Mouse (Mus musculus): ENCODE measurements around the gene Cyp27b1. TPM values are rescaled to one million over a fixed set of nuclear protein-coding genes. Genes with fewer than 3 reads are reported as not detected.

Cyp27b1 gene
- polyA plus RNA-seq, 1 experiment from 2014 or later: not detected

DNA sequence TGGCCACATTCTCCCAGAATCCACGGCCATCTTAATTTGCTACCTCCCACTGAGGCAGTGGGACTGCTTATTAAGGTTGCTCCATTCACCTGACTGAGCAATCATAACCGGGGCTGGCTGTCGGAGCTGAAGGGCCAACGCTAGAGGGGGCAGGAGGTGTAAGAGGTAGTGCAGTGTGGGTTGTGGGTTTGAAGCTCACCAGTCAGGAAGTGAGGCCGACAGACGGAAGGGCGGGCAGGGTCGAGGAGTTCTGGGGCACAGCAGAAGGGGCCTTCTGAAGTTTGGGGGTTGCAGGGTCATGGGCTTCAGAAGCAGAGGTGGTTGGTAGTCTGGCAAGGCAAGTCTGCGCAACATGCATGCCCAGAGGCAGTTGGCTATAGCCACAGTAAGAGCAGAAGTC is 27.0 kb downstream of the Cyp27b1 start, which contains the start of gene Agap2:
Agap2 (plus strand) TSS at position 205 of the 400 bp plus-strand sequence.
- 66% methylated on average over 9 of the region's 9 CpGs for WGBS
- Histone ChIP-seq H3K36me3 (no peaks in the 10 kb centered on the region), H3K9ac (no peak within 1 kb of the TSS), H3K27me3 (peaks cover 49% of the 10 kb centered on the region), H3K4me1 (peaks cover 31% of the 10 kb centered on the region), H3K4me2 (replicated peaks) (no peak within 1 kb of the TSS), H3K9me3 (replicated peaks) (no peaks in the 10 kb centered on the region), H3K27ac (no peak within 1 kb of the TSS), H3K4me3 (no peak within 1 kb of the TSS)
- no peak for ATAC-seq (ENCODE audit: low FRiP score)

DNA sequence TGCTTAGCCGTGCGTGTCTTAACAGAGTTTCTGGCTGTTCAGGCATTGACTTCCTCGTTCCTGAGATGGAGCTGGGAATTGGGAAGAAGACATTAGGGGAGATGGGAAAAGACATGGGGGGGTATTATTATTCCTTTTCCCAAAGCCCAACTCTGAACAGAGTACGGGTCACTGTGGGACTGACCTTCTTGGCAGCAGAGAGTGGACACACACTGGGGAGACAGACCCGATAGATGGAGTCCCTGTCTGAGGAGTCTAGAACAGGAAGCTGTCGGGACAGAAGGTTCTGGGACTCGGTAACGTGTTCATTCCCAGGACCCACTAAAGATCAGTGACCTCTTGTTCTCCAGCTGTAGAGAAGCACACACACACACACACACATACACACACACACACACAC is 27.6 kb downstream of the Cyp27b1 start:
- H3K4me1 ChIP-seq: peaks cover 37% of the 10 kb centered on the region
- peaks cover 54% of the 10 kb centered on the region for H3K27me3 ChIP-seq
- H3K9ac ChIP-seq: no peak overlapping the region
- H3K27ac ChIP-seq: no peak overlapping the region
- H3K36me3 ChIP-seq: no peaks in the 10 kb centered on the region
- H3K4me2 ChIP-seq (replicated peaks): no peak overlapping the region
- no peak for ATAC-seq (ENCODE audit: low FRiP score)
- no peaks in the 10 kb centered on the region for H3K9me3 ChIP-seq (replicated peaks)
- H3K4me3 ChIP-seq: no peak overlapping the region
- 61% methylated on average over 8 of the region's 8 CpGs for WGBS

DNA sequence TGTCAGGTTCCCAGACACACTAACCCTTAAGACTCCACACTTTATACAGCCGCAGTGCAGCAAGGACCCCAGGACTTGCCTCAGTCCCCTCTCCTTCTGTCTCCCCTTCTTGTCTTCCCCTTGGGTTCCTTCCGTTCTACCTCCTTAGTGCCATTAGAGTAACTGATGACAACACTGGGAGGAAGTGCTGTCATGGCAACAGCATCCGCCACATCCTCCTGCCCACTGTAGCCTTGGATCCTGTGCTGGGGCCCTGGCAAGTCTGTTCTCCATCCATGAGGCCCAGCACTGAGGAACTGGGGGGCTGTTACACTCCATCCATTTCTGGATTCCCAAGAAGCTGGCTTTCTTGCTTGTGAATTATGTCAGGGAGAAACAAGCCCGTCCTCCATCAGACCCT is 28.0 kb downstream of the Cyp27b1 start:
- no peak overlapping the region for H3K27ac ChIP-seq
- H3K4me2 ChIP-seq (replicated peaks): no peak overlapping the region

DNA sequence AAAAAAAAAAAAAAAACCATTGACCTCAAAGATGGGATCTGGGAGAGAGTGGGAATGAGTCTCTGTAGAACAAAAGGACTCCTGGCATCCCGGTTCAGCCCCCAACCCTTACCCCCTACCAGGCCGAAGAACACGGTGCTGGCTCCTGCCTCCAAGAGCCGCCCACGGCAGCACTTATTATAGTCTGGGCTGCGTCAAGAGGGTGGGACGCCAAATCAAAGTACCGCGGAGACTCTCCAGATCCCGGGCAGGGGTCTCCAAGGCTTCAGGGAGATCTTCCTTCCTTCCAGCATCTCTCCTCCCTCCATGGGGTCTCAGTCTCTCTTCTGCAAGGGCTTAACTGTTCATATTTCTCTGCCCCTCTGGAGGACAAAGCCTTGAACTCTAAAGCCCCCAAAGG is 29.5 kb downstream of the Cyp27b1 start:
- Histone ChIP-seq H3K4me3 (peak overlapping the region; percentile 70; the same call in 1 of the 2 replicates), H3K9ac (peak overlapping the region; percentile 27; the same call in 1 of the 2 replicates), H3K36me3 (no peaks in the 10 kb centered on the region), H3K4me1 (peaks cover 48% of the 10 kb centered on the region), H3K9me3 (replicated peaks) (no peaks in the 10 kb centered on the region), H3K27ac (peak overlapping the region; percentile 56), H3K4me2 (replicated peaks) (peak overlapping the region; percentile 97), H3K27me3 (peaks cover 73% of the 10 kb centered on the region)
- no peak for ATAC-seq (ENCODE audit: low FRiP score)
- WGBS: 5% methylated on average over 10 of the region's 10 CpGs

More for the DNA sequence above, 28.0 kb downstream of the Cyp27b1 start:
- no peaks in the 10 kb centered on the region for H3K36me3 ChIP-seq
- H3K9ac ChIP-seq: no peak overlapping the region
- peaks cover 59% of the 10 kb centered on the region for H3K27me3 ChIP-seq
- H3K4me3 ChIP-seq: no peak overlapping the region
- H3K9me3 ChIP-seq (replicated peaks): no peaks in the 10 kb centered on the region
- 46% methylated on average over 4 of the region's 4 CpGs for WGBS
- peaks cover 37% of the 10 kb centered on the region for H3K4me1 ChIP-seq
- no peak for ATAC-seq (ENCODE audit: low FRiP score)

DNA sequence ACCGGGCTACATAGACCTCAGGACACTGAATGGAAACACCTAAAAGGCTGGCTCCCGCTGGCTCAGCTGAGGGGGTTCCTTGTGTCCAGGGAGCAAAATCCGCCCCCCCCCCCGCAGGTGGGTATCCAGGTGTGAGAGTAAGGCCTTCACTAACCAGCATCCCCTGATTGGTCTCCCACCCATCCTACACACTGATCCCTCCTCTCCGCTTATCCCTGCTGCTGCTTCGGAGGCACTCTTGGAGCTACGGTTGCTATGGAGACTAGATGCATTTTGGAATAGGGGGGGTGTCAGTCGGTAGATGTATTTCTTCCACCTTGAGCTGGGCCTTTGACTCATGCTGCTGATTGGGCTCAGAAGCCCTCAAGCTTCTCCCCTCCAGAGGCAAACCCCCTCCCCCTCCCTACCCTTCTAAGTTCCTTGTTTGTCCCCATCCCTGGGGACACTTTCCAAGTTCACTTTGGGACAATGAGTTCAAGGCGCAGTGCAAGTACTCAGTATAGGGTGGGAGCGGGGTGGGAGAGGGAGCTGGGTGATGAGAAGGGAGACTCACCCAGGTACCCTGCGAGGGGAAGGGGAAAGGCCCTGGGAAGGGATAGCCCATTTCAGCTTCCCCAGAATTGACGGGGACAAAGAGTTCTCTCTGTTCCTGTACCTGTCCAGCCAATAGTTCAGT is 30.1 kb downstream of the Cyp27b1 start:
- Histone ChIP-seq H3K36me3 (no peaks in the 10 kb centered on the region), H3K27ac (peak overlapping the region; percentile 56), H3K9ac (peak overlapping the region; percentile 93), H3K4me3 (peak overlapping the region; percentile 70; the same call in 1 of the 2 replicates), H3K9me3 (replicated peaks) (no peaks in the 10 kb centered on the region), H3K4me2 (replicated peaks) (peak overlapping the region; percentile 97), H3K27me3 (peaks cover 79% of the 10 kb centered on the region), H3K4me1 (peaks cover 49% of the 10 kb centered on the region)
- 3% methylated on average over 12 of the region's 12 CpGs for WGBS
- ATAC-seq (ENCODE audit: low FRiP score): peak; percentile 55

DNA sequence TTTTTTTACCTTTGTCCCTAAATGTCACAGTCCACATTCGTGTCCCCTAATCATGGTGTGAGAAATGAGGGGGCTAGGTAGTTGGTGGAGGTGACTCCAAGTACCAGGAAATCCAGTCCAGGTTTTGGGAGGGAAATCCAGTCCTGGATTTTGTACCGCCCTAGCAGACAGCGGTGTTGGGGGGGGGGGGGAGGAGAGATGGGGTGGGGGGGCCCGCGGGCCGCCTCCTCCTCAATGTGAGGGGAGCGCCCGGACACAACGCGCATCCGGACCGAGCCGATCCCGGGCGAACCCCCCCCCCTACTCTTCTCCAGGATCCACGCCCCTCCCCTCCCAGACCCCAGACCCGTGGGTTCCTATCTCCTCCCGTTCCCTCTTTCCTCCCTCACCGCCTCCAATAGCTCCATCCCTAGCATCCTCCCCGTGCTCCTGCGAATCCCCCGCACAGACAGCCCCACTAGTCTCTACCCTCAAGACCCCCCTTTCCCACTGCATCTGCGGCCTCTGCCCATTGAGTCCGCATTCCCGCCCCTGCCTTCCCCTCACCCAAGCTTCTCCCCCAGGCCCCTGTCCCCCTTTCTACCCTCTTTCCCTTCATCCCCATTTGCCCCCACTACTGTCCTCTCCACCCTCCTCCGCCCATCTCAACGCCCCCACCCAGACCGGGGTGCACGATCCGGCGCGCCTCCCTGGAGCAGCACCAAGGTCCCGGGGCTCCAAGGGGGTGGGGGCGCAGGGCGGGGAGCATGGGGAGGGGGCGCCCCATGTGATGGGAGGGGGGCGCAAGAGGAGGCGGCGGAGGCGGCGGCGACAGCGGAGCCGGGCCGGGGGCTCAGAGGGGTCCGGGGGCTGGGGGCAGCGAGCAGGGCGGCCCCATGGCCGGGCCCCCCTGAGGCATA is 30.9 kb downstream of the Cyp27b1 start:
- H3K4me2 ChIP-seq (replicated peaks): peak overlapping the region; percentile 97
- peak overlapping the region; percentile 76 for H3K27ac ChIP-seq
- peaks cover 49% of the 10 kb centered on the region for H3K4me1 ChIP-seq
- no peaks in the 10 kb centered on the region for H3K9me3 ChIP-seq (replicated peaks)
- H3K4me3 ChIP-seq: peak overlapping the region; percentile 70
- H3K9ac ChIP-seq: peak overlapping the region; percentile 93
- 2% methylated on average over 35 of the region's 49 CpGs for WGBS
- H3K27me3 ChIP-seq: peaks cover 86% of the 10 kb centered on the region
- ATAC-seq (ENCODE audit: low FRiP score): peak; percentile 76
- no peaks in the 10 kb centered on the region for H3K36me3 ChIP-seq

DNA sequence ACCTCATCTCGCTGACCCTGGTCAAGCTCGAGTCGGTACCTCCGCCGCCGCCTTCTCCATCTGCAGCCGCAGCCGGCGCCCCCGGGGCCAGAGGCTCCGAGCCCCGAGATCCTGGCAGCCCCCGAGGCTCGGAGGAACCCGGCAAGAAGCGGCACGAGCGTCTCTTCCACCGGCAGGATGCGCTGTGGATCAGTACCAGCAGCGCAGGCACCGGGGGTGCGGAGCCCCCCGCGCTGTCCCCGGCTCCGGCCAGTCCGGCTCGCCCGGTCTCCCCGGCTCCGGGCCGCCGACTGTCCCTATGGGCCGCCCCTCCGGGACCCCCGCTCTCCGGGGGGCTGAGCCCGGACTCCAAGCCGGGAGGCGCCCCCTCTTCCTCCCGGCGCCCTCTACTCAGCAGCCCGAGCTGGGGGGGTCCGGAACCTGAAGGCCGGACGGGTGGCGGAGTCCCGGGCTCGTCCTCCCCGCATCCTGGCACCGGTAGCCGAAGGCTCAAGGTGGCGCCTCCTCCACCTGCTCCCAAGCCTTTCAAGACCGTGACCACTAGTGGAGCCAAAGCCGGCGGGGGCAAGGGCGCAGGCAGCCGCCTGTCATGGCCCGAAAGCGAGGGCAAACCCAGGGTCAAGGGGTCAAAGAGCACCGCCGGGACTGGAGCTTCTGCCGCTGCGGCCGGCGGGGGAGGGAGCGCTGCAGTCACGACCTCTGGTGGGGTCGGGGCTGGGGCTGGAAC is 31.8 kb downstream of the Cyp27b1 start:
- ATAC-seq (ENCODE audit: low FRiP score): peak; percentile 2; the same call in 1 of the 2 replicates
- H3K4me2 ChIP-seq (replicated peaks): peak overlapping the region; percentile 97
- 2% methylated on average over 63 of the region's 70 CpGs for WGBS
- no peaks in the 10 kb centered on the region for H3K9me3 ChIP-seq (replicated peaks)
- H3K27me3 ChIP-seq: peaks cover 94% of the 10 kb centered on the region
- no peaks in the 10 kb centered on the region for H3K36me3 ChIP-seq
- peak overlapping the region; percentile 70 for H3K4me3 ChIP-seq
- peak overlapping the region; percentile 93 for H3K9ac ChIP-seq
- H3K4me1 ChIP-seq: peaks cover 49% of the 10 kb centered on the region
- H3K27ac ChIP-seq: peak overlapping the region; percentile 76

DNA sequence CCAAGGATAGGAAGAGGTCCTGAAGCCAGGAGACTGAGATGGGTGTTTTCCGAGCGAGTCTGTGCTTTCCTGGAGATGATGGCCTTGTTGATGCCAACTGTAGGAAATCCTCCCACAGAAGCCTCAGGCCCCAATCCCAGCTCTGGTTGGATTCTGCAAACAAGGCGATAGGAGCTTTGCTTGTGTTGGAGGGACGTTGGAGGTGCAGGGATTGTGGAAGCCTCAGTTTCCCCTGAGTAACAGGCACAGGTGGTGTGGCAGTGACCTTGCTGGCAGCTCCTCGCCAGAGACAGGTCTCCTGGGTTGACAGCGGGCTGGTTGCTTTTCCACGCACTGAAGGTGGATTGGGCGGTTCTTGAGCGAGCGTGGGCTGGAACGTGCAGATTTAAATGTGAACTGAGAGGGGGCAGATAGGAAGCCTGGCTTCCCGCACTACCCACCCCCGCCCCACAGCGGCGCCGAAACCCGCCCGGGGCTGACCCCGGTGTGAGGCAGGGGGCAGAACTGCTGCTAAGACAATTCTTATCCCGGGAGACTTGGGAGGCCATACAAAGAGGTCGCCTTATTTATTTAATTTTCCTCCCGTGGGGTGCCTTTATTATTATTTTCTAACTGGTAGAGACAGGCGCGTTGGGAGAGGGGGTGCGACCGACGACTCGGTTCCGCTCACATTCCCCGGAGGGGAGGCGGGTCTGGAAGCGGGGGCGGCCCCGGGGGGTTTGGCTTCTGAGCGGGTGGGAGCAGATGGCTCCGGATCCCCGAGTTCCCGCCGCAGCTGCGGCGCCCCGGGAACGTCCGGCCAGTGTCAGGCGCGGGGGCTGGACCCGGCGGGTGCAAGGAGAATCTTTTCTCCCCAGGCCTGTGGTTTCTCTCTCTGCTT is 33.1 kb downstream of the Cyp27b1 start:
- whole genome bisulfite sequencing: 3% methylated on average over 48 of the region's 48 CpGs
- peaks cover 49% of the 10 kb centered on the region for H3K4me1 ChIP-seq
- no peaks in the 10 kb centered on the region for H3K36me3 ChIP-seq
- no peak overlapping the region; the same call in 1 of the 2 replicates for H3K27ac ChIP-seq
- no peaks in the 10 kb centered on the region for H3K9me3 ChIP-seq (replicated peaks)
- peak overlapping the region; percentile 70 for H3K4me3 ChIP-seq
- peak overlapping the region; percentile 97 for H3K4me2 ChIP-seq (replicated peaks)
- H3K27me3 ChIP-seq: peaks cover 83% of the 10 kb centered on the region
- ATAC-seq (ENCODE audit: low FRiP score): no peak
- H3K9ac ChIP-seq: peak overlapping the region; percentile 60

DNA sequence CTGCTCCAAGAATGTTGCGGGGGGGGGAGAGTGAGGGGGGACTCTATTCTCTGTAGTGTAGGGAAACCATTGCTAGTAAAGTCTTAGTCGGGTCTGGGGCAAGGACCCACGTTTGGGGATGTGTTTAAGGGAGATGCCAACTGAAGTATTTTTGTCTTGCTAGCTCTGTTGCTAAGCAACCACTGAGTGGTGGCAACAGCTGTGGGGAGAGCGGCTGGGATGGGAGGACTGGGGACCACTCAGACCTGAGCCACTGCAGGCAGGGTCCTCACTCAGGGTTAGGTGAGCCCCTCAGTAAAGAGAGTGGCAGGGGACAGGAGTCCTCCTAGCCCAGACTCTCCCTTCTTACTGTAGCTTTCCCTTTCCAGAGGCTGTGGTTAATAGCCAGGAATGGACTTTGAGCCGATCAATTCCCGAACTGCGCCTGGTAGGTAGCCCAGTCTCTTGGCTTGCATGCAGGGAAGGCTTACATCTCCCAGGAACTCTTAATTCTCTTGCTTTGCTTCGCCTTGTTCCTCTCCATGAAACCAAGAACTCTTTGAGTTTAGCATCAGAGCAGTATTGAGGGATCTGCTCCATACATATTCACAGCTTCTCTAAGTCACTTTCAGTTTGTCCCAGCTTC is 34.1 kb downstream of the Cyp27b1 start:
- 24% methylated on average over 8 of the region's 8 CpGs for WGBS
- H3K4me3 ChIP-seq: peak overlapping the region; percentile 70; the same call in 1 of the 2 replicates
- H3K27ac ChIP-seq: no peak overlapping the region
- ATAC-seq (ENCODE audit: low FRiP score): peak; percentile 12; the same call in 1 of the 2 replicates
- peaks cover 79% of the 10 kb centered on the region for H3K27me3 ChIP-seq
- peaks cover 46% of the 10 kb centered on the region for H3K4me1 ChIP-seq
- H3K9ac ChIP-seq: no peak overlapping the region
- no peaks in the 10 kb centered on the region for H3K36me3 ChIP-seq
- no peaks in the 10 kb centered on the region for H3K9me3 ChIP-seq (replicated peaks)
- H3K4me2 ChIP-seq (replicated peaks): peak overlapping the region; percentile 97

DNA sequence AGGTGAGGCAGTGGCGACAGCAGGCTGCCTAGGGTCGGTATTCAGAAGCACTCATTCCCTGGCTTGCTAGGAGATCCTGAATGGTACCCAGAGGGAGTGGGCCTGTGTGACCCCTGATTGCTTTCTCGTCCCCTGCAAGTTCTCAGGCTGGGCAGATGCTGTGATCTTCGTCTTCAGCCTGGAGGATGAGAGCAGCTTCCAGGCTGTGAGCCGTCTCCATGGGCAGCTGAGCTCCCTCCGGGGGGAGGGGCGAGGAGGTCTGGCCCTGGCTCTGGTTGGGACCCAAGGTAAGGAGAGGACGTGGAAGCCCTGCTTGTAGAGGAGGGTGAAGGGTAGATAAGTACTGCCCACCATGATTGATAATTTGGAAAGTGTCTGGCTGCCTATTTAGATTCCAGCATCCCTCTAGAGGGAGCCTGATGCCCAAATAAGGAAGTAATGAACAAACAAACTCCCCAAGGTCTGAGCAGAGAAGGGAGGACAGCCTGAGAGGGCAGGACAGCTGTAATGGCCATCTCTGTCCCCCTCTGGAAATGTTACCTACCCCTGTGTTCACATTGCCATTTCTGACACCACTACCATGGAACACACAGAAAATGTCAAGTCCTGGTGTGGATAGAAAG is 35.4 kb downstream of the Cyp27b1 start:
- no peaks in the 10 kb centered on the region for H3K9me3 ChIP-seq (replicated peaks)
- peaks cover 80% of the 10 kb centered on the region for H3K27me3 ChIP-seq
- no peak overlapping the region for H3K27ac ChIP-seq
- peaks cover 37% of the 10 kb centered on the region for H3K4me1 ChIP-seq
- no peak overlapping the region for H3K4me2 ChIP-seq (replicated peaks)
- H3K9ac ChIP-seq: no peak overlapping the region
- no peak overlapping the region for H3K4me3 ChIP-seq
- ATAC-seq (ENCODE audit: low FRiP score): no peak
- 35% methylated on average over 8 of the region's 8 CpGs for WGBS
- peaks cover 10% of the 10 kb centered on the region; the same call in 1 of the 2 replicates for H3K36me3 ChIP-seq

All from hindbrain, embryonic 12.5 days (tissue).